Mouse (Mus musculus) liver, embryonic 11.5 days (tissue): ENCODE measurements at regions not wholly inside any gene's neighbourhood (a gene's known extent, or its start where the extent isn't known, plus 50 kb on each side); places are given as distances from the start of the nearest gene placed in this dataset. TPM values are rescaled to one million over a fixed set of nuclear protein-coding genes. Genes with fewer than 3 reads are reported as not detected.

ENCODE experiments used
- microRNA-seq: library from miRNA; unstranded; fragments of <30 nt; microRNA quantifications from one replicate; pipeline ENCODE4, GENCODE M21; 2017; ENCODE audit warnings: borderline number of aligned reads

Small RNA genes in the stretch of these regions (microRNA-seq; reads per million reads assigned to microRNA genes)
- gene Gm23162 (not detected), gene Gm26250 (not detected)
